Mouse (Mus musculus) stomach, embryonic 14.5 days (tissue): ENCODE measurements at regions not wholly inside any gene's neighbourhood (a gene's known extent, or its start where the extent isn't known, plus 50 kb on each side); places are given as distances from the start of the nearest gene placed in this dataset.

Experiments
- ATAC-seq: fragments of 200-750 bp; cut with Nextera tagmentation; 2 replicates; pipeline ENCODE4 v1.8.0; 2017; ENCODE audit warnings: low read depth, moderate TSS enrichment; ENCODE audit not compliant: insufficient number of reproducible peaks, insufficient read depth, low FRiP score
- H3K27ac ChIP-seq: fragments of 300-500 bp; sonication (generic); 2 replicates; pipeline ENCODE4 v1.5.1; 2014; ENCODE audit warnings: mild to moderate bottlenecking, low read length, moderate library complexity, mixed read lengths
- H3K27me3 ChIP-seq: fragments of 300-500 bp; sonication (generic); 2 replicates; pipeline ENCODE4 v1.6.1; 2014; ENCODE audit warnings: low read length, control low read depth, mixed read lengths; ENCODE audit not compliant: control insufficient read depth, insufficient read depth
- H3K36me3 ChIP-seq: fragments of 300-500 bp; sonication (generic); 2 replicates; pipeline ENCODE4 v1.6.1; 2014; ENCODE audit warnings: mild to moderate bottlenecking, control low read depth, low read length, moderate library complexity, mixed read lengths; ENCODE audit not compliant: control insufficient read depth, insufficient read depth
- H3K4me1 ChIP-seq: fragments of 300-500 bp; sonication (generic); 2 replicates; pipeline ENCODE4 v1.6.1; 2014; ENCODE audit warnings: low read length, control low read depth, mixed read lengths; ENCODE audit not compliant: control insufficient read depth, insufficient read depth
- H3K4me2 ChIP-seq: fragments of 300-500 bp; sonication (generic); replicated peaks from 2 replicates; pipeline ENCODE4 v1.6.1; 2014; ENCODE audit warnings: low read depth, low read length, control low read depth
- H3K4me3 ChIP-seq: fragments of 300-500 bp; sonication (generic); 2 replicates; pipeline ENCODE4 v1.5.1; 2014; ENCODE audit warnings: low read depth, low read length, control low read depth
- H3K9ac ChIP-seq: fragments of 300-500 bp; sonication (generic); replicated peaks from 2 replicates; pipeline ENCODE4 v1.6.1; 2014; ENCODE audit warnings: low read depth, mild to moderate bottlenecking, control low read depth, low read length, moderate library complexity, mixed read lengths
- H3K9me3 ChIP-seq: fragments of 300-500 bp; sonication (generic); 2 replicates; pipeline ENCODE4 v1.6.1; 2016; ENCODE audit warnings: low read depth, low read length, control low read depth; ENCODE audit not compliant: control insufficient read depth
- WGBS: fragments of 180-500 bp; shearing (Covaris S2); extraction: QIAGEN DNeasy Blood & Tissue Kit; methylation state at CpG from one replicate; pipeline ENCODE4 v1.1.7; 2014; 5-methylcytosine and 5-hydroxymethylcytosine counted together

- no peak overlapping the region for H3K4me2 ChIP-seq
- H3K9me3 ChIP-seq, result peaks cover 4% of the 10 kb centered on the region; the same call in 1 of the 2 replicates
- H3K36me3 ChIP-seq, result no peaks in the 10 kb centered on the region
- no peak overlapping the region for H3K4me3 ChIP-seq
- H3K27ac ChIP-seq, result no peak overlapping the region
- H3K27me3 ChIP-seq, result no peaks in the 10 kb centered on the region
- WGBS, result 98% methylated on average over 1 of the region's 1 CpGs
- ATAC-seq, result no peak
- no peaks in the 10 kb centered on the region for H3K4me1 ChIP-seq
- H3K9ac ChIP-seq, result no peak overlapping the region
Observed at GRCm38 (mm10) chr1:73728377-73728776, 395.9 kb downstream of the Tns1 start.

GRCm38 (mm10) chr1:73727781-73728180 lies 396.5 kb downstream of the Tns1 start:
- Histone ChIP-seq H3K9ac (no peak overlapping the region), H3K27me3 (no peaks in the 10 kb centered on the region), H3K4me2 (no peak overlapping the region), H3K4me3 (no peak overlapping the region), H3K4me1 (no peaks in the 10 kb centered on the region), H3K27ac (no peak overlapping the region), H3K9me3 (peaks cover 4% of the 10 kb centered on the region; the same call in 1 of the 2 replicates), H3K36me3 (no peaks in the 10 kb centered on the region)
- no peak for ATAC-seq

GRCm38 (mm10) chr1:73726658-73727057 lies 397.6 kb downstream of the Tns1 start:
- no peaks in the 10 kb centered on the region for H3K4me1 ChIP-seq
- no peak overlapping the region for H3K27ac ChIP-seq
- H3K4me2 ChIP-seq, result no peak overlapping the region
- H3K36me3 ChIP-seq, result no peaks in the 10 kb centered on the region
- H3K4me3 ChIP-seq, result no peak overlapping the region
- H3K9me3 ChIP-seq, result peaks cover 4% of the 10 kb centered on the region; the same call in 1 of the 2 replicates
- 82% methylated on average over 2 of the region's 2 CpGs for WGBS
- no peak for ATAC-seq
- H3K9ac ChIP-seq, result no peak overlapping the region
- H3K27me3 ChIP-seq, result no peaks in the 10 kb centered on the region

- H3K27me3 ChIP-seq, result no peaks in the 10 kb centered on the region
- peaks cover 4% of the 10 kb centered on the region; the same call in 1 of the 2 replicates for H3K9me3 ChIP-seq
- no peak overlapping the region for H3K4me2 ChIP-seq
- no peak for ATAC-seq
- H3K9ac ChIP-seq, result no peak overlapping the region
- no peaks in the 10 kb centered on the region for H3K36me3 ChIP-seq
- no peak overlapping the region for H3K4me3 ChIP-seq
- WGBS, result 100% methylated on average over 1 of the region's 1 CpGs
- H3K27ac ChIP-seq, result no peak overlapping the region
- H3K4me1 ChIP-seq, result no peaks in the 10 kb centered on the region
Observed at GRCm38 (mm10) chr1:73725486-73725885, 398.8 kb downstream of the Tns1 start.

GRCm38 (mm10) chr1:73724551-73724950 lies 399.7 kb downstream of the Tns1 start:
- H3K9me3 ChIP-seq, result no peaks in the 10 kb centered on the region
- H3K36me3 ChIP-seq, result no peaks in the 10 kb centered on the region
- H3K4me2 ChIP-seq, result no peak overlapping the region
- no peaks in the 10 kb centered on the region for H3K4me1 ChIP-seq
- no peak overlapping the region for H3K9ac ChIP-seq
- no peak overlapping the region for H3K4me3 ChIP-seq
- H3K27ac ChIP-seq, result no peak overlapping the region
- no peaks in the 10 kb centered on the region for H3K27me3 ChIP-seq
- 69% methylated on average over 2 of the region's 2 CpGs for WGBS
- ATAC-seq, result no peak

- Histone ChIP-seq H3K9me3 (no peaks in the 10 kb centered on the region), H3K27ac (no peak overlapping the region), H3K36me3 (no peaks in the 10 kb centered on the region), H3K4me3 (no peak overlapping the region), H3K9ac (no peak overlapping the region), H3K27me3 (no peaks in the 10 kb centered on the region), H3K4me2 (no peak overlapping the region), H3K4me1 (no peaks in the 10 kb centered on the region)
- 77% methylated on average over 6 of the region's 6 CpGs for WGBS
- no peak for ATAC-seq
Observed at GRCm38 (mm10) chr1:73721486-73722225, 402.6 kb downstream of the Tns1 start.

- no peak overlapping the region for H3K4me2 ChIP-seq
Observed at GRCm38 (mm10) chr1:73718421-73718820, 405.8 kb downstream of the Tns1 start.

GRCm38 (mm10) chr1:73717401-73717800 lies 406.8 kb downstream of the Tns1 start:
- Histone ChIP-seq H3K4me3 (no peak overlapping the region), H3K27ac (no peak overlapping the region), H3K9ac (no peak overlapping the region), H3K36me3 (no peaks in the 10 kb centered on the region), H3K27me3 (no peaks in the 10 kb centered on the region), H3K4me2 (no peak overlapping the region), H3K9me3 (no peaks in the 10 kb centered on the region; the same call in 1 of the 2 replicates), H3K4me1 (no peaks in the 10 kb centered on the region)
- 64% methylated on average over 7 of the region's 7 CpGs for WGBS
- no peak for ATAC-seq

More at GRCm38 (mm10) chr1:73718421-73718820, 405.8 kb downstream of the Tns1 start:
- Histone ChIP-seq H3K27me3 (no peaks in the 10 kb centered on the region), H3K27ac (no peak overlapping the region), H3K36me3 (no peaks in the 10 kb centered on the region), H3K4me3 (no peak overlapping the region), H3K4me1 (no peaks in the 10 kb centered on the region), H3K9ac (no peak overlapping the region), H3K9me3 (no peaks in the 10 kb centered on the region; the same call in 1 of the 2 replicates)
- ATAC-seq, result no peak
- WGBS, result 80% methylated on average over 5 of the region's 5 CpGs

GRCm38 (mm10) chr1:73716901-73717300 lies 407.3 kb downstream of the Tns1 start:
- no peak for ATAC-seq
- Histone ChIP-seq H3K9me3 (no peaks in the 10 kb centered on the region; the same call in 1 of the 2 replicates), H3K9ac (no peak overlapping the region), H3K27ac (no peak overlapping the region), H3K27me3 (no peaks in the 10 kb centered on the region), H3K4me3 (no peak overlapping the region), H3K4me1 (no peaks in the 10 kb centered on the region), H3K4me2 (no peak overlapping the region), H3K36me3 (no peaks in the 10 kb centered on the region)
